Mouse (Mus musculus) ovary, adult 18-20 months (tissue): ENCODE results near the gene Fntb.

Experiments
- DNase-seq: peaks from one replicate; pipeline ENCODE4 v3.0.0; 2022; ENCODE audit warnings: low spot score, mixed read lengths

Fntb gene

DNA sequence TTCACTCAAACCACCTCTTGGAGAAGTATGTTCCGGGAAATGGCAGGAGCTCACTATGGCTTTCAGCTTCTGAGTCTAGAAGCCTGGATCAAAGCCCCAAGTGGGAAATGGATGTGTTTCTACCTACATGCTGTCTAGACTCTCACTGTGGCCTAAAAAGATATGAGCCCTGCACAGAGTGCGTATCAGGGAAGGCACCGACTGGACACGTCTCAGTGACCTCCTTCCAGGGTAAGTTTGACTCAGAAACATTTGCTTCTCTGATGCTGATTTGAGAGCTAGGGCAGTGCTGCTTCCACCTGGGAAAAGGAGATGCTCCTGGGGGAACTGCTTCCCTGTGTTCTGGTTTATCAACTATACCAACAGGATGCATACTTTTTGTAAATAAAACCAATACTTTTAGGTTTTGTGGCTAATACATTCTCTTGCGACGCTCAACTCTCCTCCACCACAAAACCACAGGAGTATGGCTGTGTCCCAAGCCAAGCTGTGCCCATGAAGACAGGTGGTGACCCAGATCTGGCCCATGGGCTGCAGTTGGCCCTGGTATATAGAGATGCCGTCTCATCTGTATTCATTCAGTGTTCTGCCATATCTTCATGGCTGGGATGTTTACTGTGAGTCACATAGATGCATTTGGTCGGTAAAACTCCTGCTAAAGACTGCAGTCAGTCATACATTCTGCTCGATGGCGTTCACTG, 159.7 kb downstream of the Fntb start:
- no peak for DNase-seq

DNA sequence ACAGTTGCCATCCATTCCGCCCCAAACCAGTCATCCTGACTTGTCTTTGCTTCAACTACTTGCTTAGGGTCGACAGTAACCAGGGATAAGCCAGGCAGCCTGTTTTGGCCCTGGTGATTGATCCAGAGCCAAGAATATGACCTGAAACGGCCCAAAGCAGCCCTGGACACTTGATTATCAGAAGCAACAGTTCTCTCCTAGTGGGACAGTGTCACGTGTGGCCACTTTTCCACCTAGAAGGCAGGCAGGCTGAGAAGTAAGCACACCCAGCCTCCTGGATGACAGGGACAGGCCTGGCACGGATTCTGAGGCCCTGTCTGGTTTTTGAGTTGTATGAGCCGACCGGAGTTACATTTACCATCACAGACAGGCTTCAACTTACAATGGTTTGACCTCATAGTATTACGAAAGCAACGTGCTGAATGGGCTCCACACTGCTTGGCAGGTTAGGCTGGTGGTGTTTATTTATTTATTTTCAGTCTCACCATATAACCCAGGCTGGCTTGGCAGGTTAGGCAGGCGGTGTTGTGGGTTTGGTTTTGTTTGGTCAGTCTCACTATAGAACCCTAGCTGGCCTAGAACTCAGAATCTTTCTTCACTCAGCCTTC, 161.1 kb downstream of the Fntb start:
- DNase-seq = no peak

DNA sequence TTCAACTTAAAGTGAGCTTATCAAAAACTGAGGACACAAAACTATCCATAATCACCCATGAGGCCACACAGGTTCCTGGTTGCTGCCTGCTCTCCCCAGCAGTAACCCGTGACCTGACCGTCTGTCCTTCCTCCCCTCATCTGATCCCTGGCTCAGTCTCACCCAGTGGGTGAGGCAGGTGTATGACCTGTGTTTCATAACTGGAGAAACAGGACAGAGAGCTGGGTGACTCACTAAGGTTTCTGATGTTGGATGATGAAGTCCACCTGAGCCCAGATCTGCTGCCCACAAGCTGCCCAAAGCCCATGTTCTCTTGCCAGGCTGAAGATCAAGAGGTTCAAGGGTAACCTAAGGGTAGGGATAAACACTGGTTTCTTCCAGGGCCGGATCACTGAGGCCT, 161.6 kb downstream of the Fntb start:
- no peak for DNase-seq

DNA sequence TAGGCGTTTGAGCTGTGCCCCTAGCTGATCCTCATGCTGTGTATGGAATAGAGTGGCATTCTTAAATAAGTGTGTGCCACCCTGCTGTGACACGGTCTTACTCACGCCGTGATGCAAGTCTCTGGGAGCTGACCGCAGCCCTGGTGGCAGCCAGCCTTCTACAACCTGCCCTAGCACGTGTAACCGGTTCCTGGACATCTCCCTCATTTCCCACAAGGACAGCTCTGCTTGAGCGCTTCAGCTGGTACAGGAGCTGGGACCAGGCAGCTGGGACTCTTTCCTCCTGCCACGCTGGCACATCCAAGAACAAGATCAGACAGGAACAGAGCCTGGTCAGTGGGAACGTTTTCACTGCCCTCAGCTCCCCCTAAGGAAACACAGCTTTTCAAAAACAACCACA, 162.2 kb downstream of the Fntb start:
- no peak for DNase-seq

DNA sequence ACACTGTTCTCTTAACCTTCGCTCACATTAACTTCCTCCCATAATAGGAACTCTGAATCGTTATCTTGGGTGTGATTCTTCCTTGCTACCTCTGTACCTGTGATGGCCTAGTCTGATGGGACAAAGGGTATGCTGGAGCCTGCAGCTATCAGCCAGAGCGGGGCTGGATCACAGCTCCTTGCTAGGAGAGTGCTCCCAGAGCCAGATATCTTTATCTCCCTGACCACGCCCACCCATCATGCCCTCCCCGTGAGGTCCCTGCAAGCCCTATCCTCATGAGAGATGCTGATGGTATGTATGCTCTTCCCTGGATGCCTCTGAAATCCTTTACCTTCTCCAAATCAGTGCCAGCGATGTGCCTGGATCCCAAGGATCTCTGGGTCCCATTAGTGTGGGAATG, 164.8 kb downstream of the Fntb start:
- no peak for DNase-seq

DNA sequence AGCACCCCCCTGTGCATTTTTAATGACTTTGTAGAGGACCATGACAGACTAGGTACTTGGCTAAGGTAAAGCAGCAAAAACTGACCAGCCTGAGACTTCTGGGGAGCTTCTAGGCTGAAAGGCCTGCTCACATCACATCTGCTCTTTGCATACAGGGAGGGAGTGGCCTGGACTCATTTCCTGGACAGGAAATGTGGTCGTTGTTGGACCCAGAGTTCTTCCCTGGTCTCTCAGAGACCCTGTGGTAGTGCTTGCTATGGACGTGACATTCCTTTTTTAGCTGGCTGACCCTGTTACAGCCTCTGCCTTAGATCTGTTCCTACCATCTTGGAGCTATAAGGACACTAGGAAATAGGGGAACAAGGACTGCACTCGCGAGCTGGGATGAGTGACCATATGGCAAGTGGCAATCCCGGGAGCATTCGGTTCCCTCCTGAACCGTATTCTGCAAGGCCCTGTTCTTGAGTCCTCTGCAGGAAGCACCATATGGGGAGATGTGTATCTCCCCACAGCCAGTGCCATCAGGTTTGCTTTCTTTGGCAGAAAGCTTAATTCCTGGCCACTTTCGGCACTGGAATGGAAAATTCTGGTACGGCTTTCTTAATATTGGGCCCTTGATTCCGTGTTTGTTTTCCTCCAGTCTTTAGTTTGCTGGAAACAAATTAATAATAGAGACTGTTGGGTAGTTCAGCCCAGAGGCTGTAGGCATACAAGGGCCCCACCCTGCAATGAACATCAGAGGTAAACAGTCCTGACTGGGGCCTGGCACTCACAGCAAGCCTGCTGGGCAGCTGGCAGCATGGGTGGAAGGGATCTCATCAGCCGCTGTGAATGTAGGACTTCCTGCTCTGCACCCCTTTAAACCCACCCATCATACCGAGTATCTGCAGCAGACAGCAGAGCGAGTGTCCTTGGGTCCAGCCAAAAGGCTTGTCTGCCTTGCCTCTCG, 166.6 kb downstream of the Fntb start:
- no peak for DNase-seq

DNA sequence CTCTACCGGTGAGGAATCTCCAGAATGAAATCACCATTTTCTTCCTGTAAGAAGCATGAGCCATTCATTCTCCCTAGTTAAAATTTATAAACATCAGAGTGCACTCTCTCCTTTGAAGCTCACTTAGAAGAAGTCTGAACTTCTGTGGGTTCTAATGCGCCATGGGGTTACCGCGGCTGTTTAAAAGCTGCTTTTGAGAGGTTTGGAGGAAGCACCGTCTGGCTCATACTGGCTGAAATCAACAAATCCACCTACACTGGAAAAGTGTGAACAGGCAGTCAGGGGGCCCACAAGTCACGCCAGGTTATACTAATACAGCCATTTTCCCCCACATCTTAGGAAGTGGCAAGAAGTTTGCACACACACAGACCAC, 167.3 kb downstream of the Fntb start:
- DNase-seq = no peak

DNA sequence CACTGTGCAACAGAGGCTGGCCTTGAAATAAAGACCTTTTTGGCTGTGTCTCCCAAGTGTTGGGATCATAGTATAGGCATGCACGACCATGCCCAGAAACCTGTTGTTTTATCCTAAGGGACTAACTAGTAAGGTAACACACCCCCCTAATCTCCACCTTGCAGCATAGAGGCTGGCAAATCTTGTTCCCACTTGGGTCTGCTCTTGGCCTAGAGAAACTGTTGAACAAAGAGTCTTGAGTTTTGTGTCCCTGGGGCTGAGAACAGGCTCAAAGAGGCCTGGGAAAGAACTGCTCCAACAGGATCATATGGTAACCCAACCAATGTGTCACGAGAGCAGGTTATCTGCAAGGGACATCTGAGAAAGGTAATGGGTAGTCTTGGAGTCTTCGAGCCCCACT, 169.0 kb downstream of the Fntb start:
- DNase-seq = no peak

DNA sequence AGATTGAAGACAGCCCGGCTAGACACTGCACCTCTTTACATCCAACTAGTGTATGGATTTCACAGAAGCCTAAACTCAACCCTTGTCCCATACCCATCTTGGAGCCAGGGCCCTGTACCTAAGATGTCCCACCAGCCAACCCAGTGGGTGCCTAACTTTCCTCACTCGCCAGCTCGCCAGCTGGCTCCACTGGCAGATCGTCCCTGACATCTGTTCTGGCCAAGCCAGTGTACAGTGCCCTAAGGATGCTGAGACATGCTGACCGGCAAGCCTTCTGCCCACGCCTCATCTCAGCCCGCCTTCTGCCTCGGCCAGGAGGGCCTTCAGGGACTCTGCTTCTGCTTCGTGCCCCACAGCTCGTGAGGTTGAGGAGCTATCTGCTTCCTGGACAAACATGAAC, 170.8 kb downstream of the Fntb start:
- DNase-seq = no peak

DNA sequence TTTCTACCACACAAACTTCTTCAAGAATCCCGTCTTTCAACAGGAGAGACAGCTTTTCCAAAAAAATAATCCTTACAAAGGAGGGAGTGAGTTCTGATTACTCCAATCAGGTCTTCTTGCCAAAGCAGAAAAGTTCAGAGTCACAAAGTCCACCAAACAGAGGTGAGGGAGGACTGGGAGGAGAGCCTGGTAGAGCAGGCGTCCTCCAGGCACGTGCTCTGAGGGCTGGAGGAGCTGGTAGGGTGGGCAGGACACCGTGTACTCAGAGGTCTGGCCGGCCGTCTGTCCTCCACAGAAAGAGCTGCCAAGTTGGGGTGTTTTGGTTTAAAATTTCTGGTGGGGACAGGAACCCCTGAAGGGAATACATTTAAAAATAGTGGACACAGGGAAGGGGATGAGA, 172.6 kb downstream of the Fntb start:
- DNase-seq = no peak

DNA sequence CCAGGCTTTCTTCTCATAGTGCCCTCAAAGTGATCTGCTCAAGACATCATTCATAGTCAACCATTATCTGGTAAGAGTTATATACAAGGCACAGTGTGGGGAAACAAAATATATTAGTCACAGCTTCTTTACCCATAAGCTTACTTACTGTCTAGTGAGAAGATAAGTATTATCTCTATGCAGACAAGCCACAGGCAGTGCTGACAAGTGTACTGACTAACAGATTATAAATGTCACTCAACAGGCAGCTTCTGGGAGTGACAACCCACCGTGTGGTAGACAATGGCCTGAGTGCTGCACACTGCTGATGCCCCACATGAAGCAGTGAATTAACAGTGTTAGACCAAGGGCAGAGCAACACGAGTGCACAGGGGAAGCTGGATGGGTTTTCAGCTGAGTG, 176.1 kb downstream of the Fntb start:
- no peak for DNase-seq

DNA sequence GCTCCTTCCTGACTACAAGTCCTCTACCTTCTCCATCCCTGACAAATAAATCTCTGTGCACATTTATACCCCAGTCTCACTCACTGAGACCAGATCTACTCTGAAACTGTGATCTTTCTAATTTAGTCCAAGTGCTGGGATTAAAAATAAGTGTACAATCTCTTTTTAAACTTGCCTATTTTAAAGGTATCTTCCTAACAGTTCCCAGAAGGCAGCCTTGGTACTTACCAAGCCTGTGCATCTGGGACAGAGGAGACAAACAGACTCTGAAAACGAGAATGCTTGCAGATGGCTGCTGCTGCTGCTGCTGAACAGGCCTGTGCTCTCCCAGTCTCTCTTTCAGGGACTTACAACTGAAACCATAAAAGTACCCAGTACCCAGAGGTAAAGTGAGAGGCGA, 177.1 kb downstream of the Fntb start:
- DNase-seq = no peak

DNA sequence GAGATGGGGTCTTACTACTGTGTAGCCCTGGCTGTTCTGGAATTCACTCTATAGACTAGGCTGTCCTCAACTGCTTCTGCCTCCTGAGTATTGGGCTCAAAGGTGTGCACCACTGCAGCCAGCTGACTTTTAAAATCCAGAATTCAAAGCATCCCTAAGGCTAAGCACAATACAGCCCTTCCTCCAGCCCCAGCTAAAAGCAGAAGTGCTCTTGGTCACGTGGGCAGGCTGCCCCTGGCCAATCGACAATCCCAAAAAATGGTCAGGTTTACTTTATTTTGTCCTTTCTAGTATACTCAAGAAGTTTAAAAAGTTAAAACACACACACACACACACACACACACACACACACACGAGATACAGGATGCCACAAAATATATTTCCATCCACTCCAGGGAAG, 177.7 kb downstream of the Fntb start:
- no peak for DNase-seq

DNA sequence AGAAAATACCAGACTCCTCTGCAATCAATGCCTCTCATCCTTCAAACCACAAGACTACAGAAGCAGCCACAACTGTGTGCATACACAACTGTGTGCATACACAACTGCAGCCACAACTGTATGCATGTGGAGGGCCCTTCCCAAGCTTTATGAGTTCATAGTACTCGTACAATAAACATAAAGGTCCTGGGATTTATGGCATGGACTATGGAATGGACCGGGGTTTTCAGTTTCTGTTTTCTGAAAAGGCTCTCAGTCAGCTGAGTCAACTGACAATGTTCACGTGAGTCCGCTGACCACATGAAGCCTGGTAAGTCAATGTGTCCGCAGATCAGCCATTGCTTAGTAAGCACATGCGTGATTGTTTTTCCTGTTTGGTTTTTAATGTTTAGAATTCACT, 178.1 kb downstream of the Fntb start:
- DNase-seq = no peak

DNA sequence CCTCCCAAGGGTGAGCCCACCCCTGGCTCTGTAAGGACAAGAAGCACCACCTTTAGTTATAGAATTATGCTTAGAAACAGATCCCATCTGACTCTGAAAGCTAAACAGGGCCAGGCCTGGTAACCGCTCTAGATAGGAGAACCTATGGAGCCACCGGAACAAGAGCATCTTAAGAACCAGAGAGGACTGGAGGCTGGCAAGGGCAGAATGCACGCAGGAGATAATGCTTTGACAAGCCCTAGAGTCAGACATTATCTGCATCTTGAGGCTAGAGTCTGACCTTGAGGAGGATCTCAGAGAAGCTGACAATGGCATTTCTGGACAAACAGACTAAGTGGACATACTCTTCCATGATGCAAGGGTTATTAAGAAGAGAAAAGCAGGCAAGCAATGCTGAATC, 182.1 kb downstream of the Fntb start:
- no peak for DNase-seq

DNA sequence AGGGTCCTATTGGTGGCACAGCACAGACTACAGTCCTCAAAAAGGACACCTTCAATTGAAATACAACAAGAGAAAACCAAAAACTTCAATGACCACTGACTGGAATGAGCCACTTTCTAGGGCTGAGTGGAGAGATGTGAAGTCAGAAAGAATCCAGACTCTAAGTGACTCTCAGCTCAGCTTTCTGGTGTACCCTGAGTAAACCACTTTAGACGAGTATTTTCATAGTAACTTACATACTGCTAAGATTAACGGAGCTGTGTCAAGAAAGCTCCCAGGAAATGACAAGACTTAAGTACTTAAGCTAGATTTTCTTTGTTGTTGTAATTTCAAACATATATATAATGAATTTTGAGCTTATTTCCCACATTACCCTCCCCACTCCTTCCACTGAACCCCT, 182.8 kb downstream of the Fntb start:
- DNase-seq = no peak

DNA sequence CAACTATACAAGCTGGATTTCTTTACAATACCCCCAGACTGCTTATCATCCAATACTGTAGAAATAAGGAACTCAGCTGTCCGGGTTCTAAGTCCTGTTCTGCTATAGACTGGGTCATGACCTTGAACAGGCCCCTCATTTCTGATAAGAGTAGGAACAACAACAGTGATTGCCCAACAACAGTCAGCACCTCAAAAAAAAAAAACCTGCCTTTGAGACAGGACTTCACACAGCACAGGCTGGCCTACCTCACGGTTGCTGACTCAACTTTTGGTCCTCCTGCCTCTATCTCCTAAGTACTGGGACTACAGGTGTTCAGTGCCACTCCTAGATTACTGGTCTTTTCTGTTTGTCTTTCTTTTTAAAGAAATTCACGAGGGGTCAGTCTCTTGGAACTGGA, 183.4 kb downstream of the Fntb start:
- DNase-seq = no peak

DNA sequence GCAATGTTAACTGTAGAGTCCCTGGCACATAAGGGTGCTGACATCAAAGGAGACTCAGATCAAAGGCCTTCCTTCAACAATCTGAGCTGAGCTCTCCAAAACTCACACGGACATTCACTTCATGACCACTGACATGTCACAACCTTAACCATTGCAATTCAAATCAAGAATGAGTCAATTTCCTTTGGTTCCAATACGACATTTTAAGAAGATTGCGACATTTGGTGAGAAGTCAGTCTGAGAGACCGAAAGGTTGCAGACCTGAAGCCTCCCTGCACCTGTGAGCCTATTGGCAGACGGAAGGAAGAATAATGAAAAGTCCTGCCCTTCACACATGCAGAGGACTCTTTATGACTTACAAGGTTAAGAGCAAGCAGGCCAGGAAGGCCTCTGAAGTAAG, 184.9 kb downstream of the Fntb start:
- DNase-seq = no peak

DNA sequence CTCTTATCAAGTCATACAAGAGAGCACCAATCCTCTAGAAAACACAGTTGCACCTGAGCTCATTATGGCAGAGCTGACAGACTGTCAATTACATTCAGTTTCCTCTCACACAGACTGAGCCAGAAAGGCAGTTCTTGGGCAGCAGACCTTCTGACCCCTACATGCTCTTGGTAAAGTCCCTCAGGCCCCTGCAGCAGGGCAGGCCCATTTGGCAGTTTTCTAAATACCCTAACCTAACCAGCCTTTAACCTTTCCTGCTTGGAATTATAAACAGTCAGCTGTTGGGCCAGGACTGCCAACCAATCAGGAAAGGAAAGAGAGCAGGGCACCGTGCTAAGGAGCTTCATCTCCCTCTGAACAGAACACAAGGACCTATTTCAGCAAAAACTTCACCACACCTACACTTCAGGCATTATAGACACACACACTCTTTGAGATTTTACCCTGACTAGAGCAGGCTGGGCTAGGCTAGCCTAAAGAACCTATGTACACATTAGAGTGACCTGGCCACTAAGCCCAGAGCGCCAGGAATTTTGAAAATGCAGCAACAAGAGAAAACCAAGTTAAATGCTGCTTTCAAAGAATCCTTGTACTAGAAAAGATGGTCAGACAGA, 188.5 kb downstream of the Fntb start:
- DNase-seq = no peak

DNA sequence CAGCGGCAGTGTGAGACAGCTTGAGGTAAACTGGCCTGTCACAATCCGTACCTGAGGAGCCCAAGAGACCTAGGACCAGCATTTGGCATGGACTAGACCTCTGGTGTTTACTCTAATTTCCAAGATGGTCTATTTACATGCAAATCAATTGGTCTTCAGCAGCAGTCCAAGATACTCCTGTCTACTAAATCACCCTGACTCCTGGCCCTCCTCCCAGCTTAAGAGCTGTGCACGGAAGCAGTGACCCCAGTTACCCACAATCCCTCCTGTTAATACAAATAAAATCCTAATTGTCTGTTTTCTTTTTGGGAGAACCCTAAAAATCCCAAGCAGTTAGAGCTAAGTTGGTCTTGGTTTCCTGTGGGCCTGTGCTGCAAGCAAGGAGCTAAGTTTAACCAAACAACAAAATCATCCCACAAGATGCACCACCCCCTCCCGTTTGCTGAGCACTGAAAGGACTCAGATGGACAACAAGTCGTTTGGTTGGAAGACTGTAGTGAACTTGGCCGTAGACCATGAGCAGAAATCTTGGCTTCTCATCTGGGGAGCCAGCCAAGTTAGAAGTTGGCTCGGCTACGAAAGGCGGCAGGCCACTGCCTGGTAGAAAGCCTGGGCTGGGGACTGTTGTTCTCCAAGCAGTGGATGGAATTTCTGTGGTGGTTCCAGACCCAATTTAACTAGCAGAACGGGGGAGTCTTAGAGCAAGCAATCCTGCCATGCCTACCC, 189.5 kb downstream of the Fntb start:
- peak; percentile 81 for DNase-seq

DNA sequence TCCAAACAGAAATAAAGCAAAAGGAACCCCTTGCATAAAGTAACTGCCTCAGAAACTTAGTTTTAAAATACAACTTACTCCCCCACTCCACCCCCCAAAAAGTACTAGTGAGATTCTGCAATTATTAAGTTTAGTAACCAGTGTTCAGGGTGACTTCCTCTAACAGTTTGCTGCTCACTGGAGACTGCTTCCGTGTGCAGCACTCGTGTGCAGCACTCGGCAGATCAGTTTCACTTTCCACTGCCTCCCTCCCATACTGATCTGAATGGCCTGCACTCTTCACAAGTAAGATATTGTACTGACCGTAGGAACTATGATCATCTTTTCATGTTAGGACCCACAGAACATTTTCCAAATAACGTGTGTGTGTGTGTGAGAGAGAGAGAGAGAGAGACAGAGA, 192.3 kb downstream of the Fntb start:
- no peak for DNase-seq
